Mouse (Mus musculus): ENCODE measurements around the gene Il33.

GRCm38 (mm10) chr19:29893718-29894273 lies 31.1 kb upstream of the Il33 start:
- TF ChIP-seq GATA1 (IDR thresholded peaks at IDR 0.05; ENCODE audit: borderline replicate concordance, low read length), result no peak
- no peak for TF ChIP-seq FLI1 (IDR thresholded peaks at IDR 0.05; ENCODE audit: low read length)
